Mouse (Mus musculus): ENCODE measurements at regions not wholly inside any gene's neighbourhood (a gene's known extent, or its start where the extent isn't known, plus 50 kb on each side); places are given as distances from the start of the nearest gene placed in this dataset.

DNA sequence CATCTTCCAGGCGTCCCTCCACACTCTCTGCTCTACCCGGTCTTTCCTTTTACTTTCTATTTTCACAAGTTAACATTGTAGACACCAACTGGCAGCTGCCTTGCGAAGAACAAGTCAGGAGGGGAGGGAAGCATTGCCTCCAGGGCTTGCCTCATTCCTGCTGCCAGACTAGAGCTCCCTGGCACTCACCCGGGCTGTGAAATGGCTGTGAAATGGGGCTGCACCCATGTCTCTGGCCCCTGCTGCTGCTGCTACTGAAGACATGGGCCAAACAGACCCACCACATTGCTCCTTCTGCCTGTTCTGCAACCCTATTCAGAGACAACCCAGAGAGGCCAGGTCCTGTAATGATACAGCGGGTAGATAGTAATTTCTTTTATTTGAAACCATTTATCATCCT lies 156.0 kb upstream of the Tbca start:
- TF ChIP-seq CTCF (IDR thresholded peaks at IDR 0.05; ENCODE audit: borderline replicate concordance, extremely low read depth, insufficient read depth, insufficient read length) (no peak), POLR2A (IDR thresholded peaks at IDR 0.05; ENCODE audit: borderline replicate concordance, extremely low read depth, insufficient read depth, insufficient read length, poor library complexity, severe bottlenecking) (no peak)

All from brain, embryonic 14.5 days (tissue).